Mouse (Mus musculus) embryonic facial prominence, embryonic 12.5 days (tissue): ENCODE results near the gene Plxna2. TPM values are rescaled to one million over a fixed set of nuclear protein-coding genes. Genes with fewer than 3 reads are reported as not detected.

Source experiments
- ATAC-seq: fragments of 200-750 bp; cut with Nextera tagmentation; 2 replicates; pipeline ENCODE4 v1.8.0; 2017; ENCODE audit not compliant: insufficient number of reproducible peaks, insufficient read depth, low FRiP score, low TSS enrichment
- H3K27ac ChIP-seq: fragments of 300-500 bp; sonication (generic); 2 replicates; pipeline ENCODE4 v1.5.1; 2016; ENCODE audit warnings: mild to moderate bottlenecking
- H3K27me3 ChIP-seq: fragments of 300-500 bp; sonication (generic); 2 replicates; pipeline ENCODE4 v1.6.1; 2016; ENCODE audit warnings: mild to moderate bottlenecking, moderate library complexity
- H3K36me3 ChIP-seq: fragments of 300-500 bp; sonication (generic); 2 replicates; pipeline ENCODE4 v1.6.1; 2016; ENCODE audit warnings: mild to moderate bottlenecking
- H3K4me1 ChIP-seq: fragments of 300-500 bp; sonication (generic); 2 replicates; pipeline ENCODE4 v1.6.1; 2016
- H3K4me2 ChIP-seq: fragments of 300-500 bp; sonication (generic); replicated peaks from 2 replicates; pipeline ENCODE4 v1.6.1; 2016; ENCODE audit warnings: mild to moderate bottlenecking, moderate library complexity
- H3K4me3 ChIP-seq: fragments of 300-500 bp; sonication (generic); 2 replicates; pipeline ENCODE4 v1.5.1; 2016; ENCODE audit warnings: mild to moderate bottlenecking
- H3K9ac ChIP-seq: fragments of 300-500 bp; sonication (generic); 2 replicates; pipeline ENCODE4 v1.6.1; 2016; ENCODE audit warnings: mild to moderate bottlenecking, moderate library complexity
- H3K9me3 ChIP-seq: fragments of 300-500 bp; sonication (generic); 2 replicates; pipeline ENCODE4 v1.6.1; 2016; ENCODE audit warnings: mild to moderate bottlenecking, moderate library complexity
- WGBS: fragments of 180-500 bp; shearing (Covaris S2); methylation state at CpG from one replicate; pipeline ENCODE4 v1.1.7; 2016; 5-methylcytosine and 5-hydroxymethylcytosine counted together
- polyA plus RNA-seq: library from polyadenylated mRNA; unstranded; fragments of >200 nt; fragmentation: Nextera tagmentation; extraction: Ambion mirVana; gene quantifications from 2 replicates; pipeline ENCODE4 v1.2.1, GENCODE M21; 2016

Plxna2 gene
- polyA plus RNA-seq, 1 experiment from 2014 or later: 11.6 TPM

- Histone ChIP-seq H3K27ac (no peak overlapping the region), H3K4me3 (no peak overlapping the region), H3K9me3 (no peaks in the 10 kb centered on the region), H3K4me1 (no peaks in the 10 kb centered on the region), H3K27me3 (no peaks in the 10 kb centered on the region), H3K9ac (no peak overlapping the region), H3K36me3 (no peaks in the 10 kb centered on the region), H3K4me2 (no peak overlapping the region)
- ATAC-seq: no peak
Observed at GRCm38 (mm10) chr1:194693063-194693462, 75.0 kb downstream of the Plxna2 start.

DNA sequence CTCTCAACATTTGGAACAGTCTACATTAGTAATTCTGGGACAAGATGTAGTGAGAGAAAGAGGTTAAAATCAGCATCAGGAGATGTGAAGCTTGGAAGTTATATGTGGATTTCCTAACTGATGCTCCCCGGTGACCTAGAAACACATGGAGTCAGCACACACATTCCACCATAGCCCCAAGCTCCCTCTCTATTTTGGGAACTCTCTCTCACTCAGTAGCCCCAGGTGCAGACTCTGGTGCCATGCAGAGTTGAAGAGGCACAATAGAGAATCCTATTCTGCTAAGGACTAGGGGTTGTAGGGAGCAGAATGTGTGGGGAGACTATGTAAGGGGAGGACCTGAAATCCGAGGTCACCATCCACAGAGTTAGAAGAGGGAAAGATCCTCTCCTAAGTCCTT lies 75.5 kb downstream of the Plxna2 start:
- Histone ChIP-seq H3K27ac (no peak overlapping the region), H3K9ac (no peak overlapping the region), H3K4me2 (no peak overlapping the region), H3K9me3 (no peaks in the 10 kb centered on the region), H3K36me3 (no peaks in the 10 kb centered on the region), H3K4me1 (no peaks in the 10 kb centered on the region), H3K27me3 (no peaks in the 10 kb centered on the region), H3K4me3 (no peak overlapping the region)
- no peak for ATAC-seq
- WGBS: 63% methylated on average over 2 of the region's 2 CpGs

- Histone ChIP-seq H3K36me3 (no peaks in the 10 kb centered on the region), H3K27ac (no peak overlapping the region), H3K4me1 (peaks cover 6% of the 10 kb centered on the region; the same call in 1 of the 2 replicates), H3K9me3 (no peaks in the 10 kb centered on the region), H3K4me2 (no peak overlapping the region), H3K9ac (no peak overlapping the region), H3K27me3 (no peaks in the 10 kb centered on the region), H3K4me3 (no peak overlapping the region)
- WGBS: 80% methylated on average over 2 of the region's 2 CpGs
- no peak for ATAC-seq
Observed at GRCm38 (mm10) chr1:194694805-194695204, 76.8 kb downstream of the Plxna2 start.

GRCm38 (mm10) chr1:194697439-194697838 lies 79.4 kb downstream of the Plxna2 start:
- 85% methylated on average over 2 of the region's 2 CpGs for WGBS
- H3K36me3 ChIP-seq: no peaks in the 10 kb centered on the region
- H3K4me1 ChIP-seq: peaks cover 6% of the 10 kb centered on the region; the same call in 1 of the 2 replicates
- H3K4me3 ChIP-seq: no peak overlapping the region
- no peaks in the 10 kb centered on the region for H3K27me3 ChIP-seq
- no peak overlapping the region for H3K4me2 ChIP-seq
- H3K9ac ChIP-seq: no peak overlapping the region
- H3K9me3 ChIP-seq: no peaks in the 10 kb centered on the region
- ATAC-seq: no peak
- no peak overlapping the region for H3K27ac ChIP-seq

GRCm38 (mm10) chr1:194699321-194699720 lies 81.3 kb downstream of the Plxna2 start:
- H3K9me3 ChIP-seq: no peaks in the 10 kb centered on the region
- H3K4me1 ChIP-seq: peaks cover 6% of the 10 kb centered on the region; the same call in 1 of the 2 replicates
- H3K4me3 ChIP-seq: no peak overlapping the region
- H3K27ac ChIP-seq: no peak overlapping the region
- no peak overlapping the region for H3K4me2 ChIP-seq
- no peaks in the 10 kb centered on the region for H3K27me3 ChIP-seq
- WGBS: 70% methylated on average over 3 of the region's 3 CpGs
- H3K36me3 ChIP-seq: no peaks in the 10 kb centered on the region
- H3K9ac ChIP-seq: no peak overlapping the region
- ATAC-seq: no peak

- no peaks in the 10 kb centered on the region for H3K9me3 ChIP-seq
- WGBS: 58% methylated on average over 2 of the region's 2 CpGs
- H3K27ac ChIP-seq: no peak overlapping the region
- no peak for ATAC-seq
- H3K4me1 ChIP-seq: peaks cover 6% of the 10 kb centered on the region; the same call in 1 of the 2 replicates
- no peak overlapping the region for H3K4me3 ChIP-seq
- H3K9ac ChIP-seq: no peak overlapping the region
- no peaks in the 10 kb centered on the region for H3K36me3 ChIP-seq
- no peaks in the 10 kb centered on the region for H3K27me3 ChIP-seq
- H3K4me2 ChIP-seq: no peak overlapping the region
Observed at GRCm38 (mm10) chr1:194703235-194703634, 85.2 kb downstream of the Plxna2 start.

- no peak for ATAC-seq
- H3K27ac ChIP-seq: no peak overlapping the region
- H3K9me3 ChIP-seq: no peaks in the 10 kb centered on the region
- no peaks in the 10 kb centered on the region for H3K27me3 ChIP-seq
- H3K4me1 ChIP-seq: peaks cover 3% of the 10 kb centered on the region; the same call in 1 of the 2 replicates
- H3K4me3 ChIP-seq: no peak overlapping the region
- no peaks in the 10 kb centered on the region for H3K36me3 ChIP-seq
- H3K9ac ChIP-seq: no peak overlapping the region
- no peak overlapping the region for H3K4me2 ChIP-seq
- 85% methylated on average over 1 of the region's 1 CpGs for WGBS
Observed at GRCm38 (mm10) chr1:194704171-194704855, 86.3 kb downstream of the Plxna2 start.

DNA sequence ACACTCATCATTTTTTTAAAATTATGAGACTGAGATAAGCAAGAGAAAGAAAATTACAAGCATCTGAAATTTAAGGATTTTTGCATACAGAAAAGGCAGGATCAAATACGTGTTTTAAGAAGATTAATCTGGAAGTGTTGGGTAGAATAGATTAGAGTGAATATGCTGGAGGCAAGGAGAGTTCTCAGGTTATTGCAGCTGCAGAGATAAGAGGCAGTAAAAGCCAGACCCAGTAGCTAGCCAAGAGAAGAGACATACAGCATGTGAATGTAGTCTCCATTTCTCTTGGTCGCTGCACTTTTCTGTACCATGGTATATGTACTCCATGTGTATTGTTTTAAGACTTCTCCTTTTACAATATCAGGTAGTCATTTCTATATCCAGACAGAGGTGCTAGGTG lies 88.5 kb downstream of the Plxna2 start:
- no peak overlapping the region for H3K4me2 ChIP-seq
- no peak for ATAC-seq
- H3K27me3 ChIP-seq: no peaks in the 10 kb centered on the region
- 86% methylated on average over 2 of the region's 2 CpGs for WGBS
- H3K36me3 ChIP-seq: no peaks in the 10 kb centered on the region
- no peak overlapping the region for H3K27ac ChIP-seq
- no peaks in the 10 kb centered on the region for H3K9me3 ChIP-seq
- H3K4me3 ChIP-seq: no peak overlapping the region
- H3K4me1 ChIP-seq: no peaks in the 10 kb centered on the region
- H3K9ac ChIP-seq: no peak overlapping the region

- no peak overlapping the region for H3K4me3 ChIP-seq
- no peaks in the 10 kb centered on the region for H3K9me3 ChIP-seq
- H3K27me3 ChIP-seq: no peaks in the 10 kb centered on the region
- 76% methylated on average over 2 of the region's 2 CpGs for WGBS
- H3K36me3 ChIP-seq: 0 out of 2 replicates have a peak, but pooled peaks cover 5% of the 10 kb centered on the region
- H3K27ac ChIP-seq: no peak overlapping the region
- H3K4me1 ChIP-seq: peaks cover 6% of the 10 kb centered on the region; the same call in 1 of the 2 replicates
- no peak for ATAC-seq
- H3K4me2 ChIP-seq: no peak overlapping the region
- H3K9ac ChIP-seq: no peak overlapping the region
Observed at GRCm38 (mm10) chr1:194712373-194712772, 94.4 kb downstream of the Plxna2 start.

DNA sequence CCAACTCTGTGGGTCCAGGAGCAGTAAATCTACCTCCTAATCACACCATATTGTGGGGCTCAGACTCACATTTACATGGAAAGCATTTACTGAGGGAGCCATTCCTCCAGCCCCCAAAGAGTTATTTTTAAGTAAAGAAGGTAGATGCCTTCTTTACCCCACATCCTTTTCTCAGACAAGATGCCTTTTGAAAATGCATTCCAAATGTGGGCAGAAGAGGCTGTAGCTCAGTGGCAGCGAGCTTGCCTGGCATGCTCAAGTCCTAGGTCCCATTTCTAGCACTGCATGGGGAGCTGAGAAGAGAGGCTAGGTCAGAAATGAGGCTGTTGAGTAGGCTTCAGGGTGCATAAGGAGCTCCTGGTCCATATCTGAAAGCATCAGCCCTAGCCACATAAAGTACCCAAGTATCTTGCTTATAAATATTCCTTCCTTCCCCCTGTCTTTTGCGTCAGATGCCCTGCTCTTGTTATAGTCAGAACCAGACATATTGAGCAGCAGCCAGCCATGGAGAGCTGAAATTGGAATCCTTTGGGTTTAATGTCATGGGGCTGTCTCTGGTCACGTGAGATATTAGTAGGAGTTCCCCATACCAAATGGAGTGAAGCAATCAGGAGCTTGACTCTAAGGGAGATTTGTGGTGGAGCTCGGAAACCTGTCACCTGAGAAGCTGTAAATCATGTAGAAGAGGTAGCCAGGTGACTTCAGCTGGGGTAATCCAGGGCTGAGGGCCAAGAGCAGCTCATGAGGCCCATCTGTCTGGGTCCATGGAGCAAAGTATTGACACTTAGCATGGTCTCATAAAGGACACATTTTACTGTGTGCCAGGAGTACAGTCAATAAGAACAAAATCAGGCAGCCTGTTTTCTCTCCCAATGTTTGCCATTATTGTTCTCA lies 96.4 kb downstream of the Plxna2 start:
- no peak overlapping the region for H3K4me3 ChIP-seq
- peaks cover 9% of the 10 kb centered on the region; the same call in 1 of the 2 replicates for H3K4me1 ChIP-seq
- 0 out of 2 replicates have a peak, but pooled peaks cover 5% of the 10 kb centered on the region for H3K36me3 ChIP-seq
- H3K9ac ChIP-seq: no peak overlapping the region
- WGBS: 76% methylated on average over 4 of the region's 4 CpGs
- no peak overlapping the region for H3K4me2 ChIP-seq
- H3K27ac ChIP-seq: no peak overlapping the region
- no peaks in the 10 kb centered on the region for H3K27me3 ChIP-seq
- H3K9me3 ChIP-seq: no peaks in the 10 kb centered on the region
- ATAC-seq: no peak

GRCm38 (mm10) chr1:194717451-194717874 lies 99.4 kb downstream of the Plxna2 start:
- ATAC-seq: peak; percentile 70; the same call in 1 of the 2 replicates
- 19% methylated on average over 1 of the region's 1 CpGs for WGBS
- no peaks in the 10 kb centered on the region for H3K27me3 ChIP-seq
- H3K9ac ChIP-seq: no peak overlapping the region
- H3K36me3 ChIP-seq: 0 out of 2 replicates have a peak, but pooled peaks cover 5% of the 10 kb centered on the region
- no peaks in the 10 kb centered on the region for H3K9me3 ChIP-seq
- H3K4me1 ChIP-seq: peaks cover 27% of the 10 kb centered on the region
- no peak overlapping the region for H3K27ac ChIP-seq
- H3K4me3 ChIP-seq: no peak overlapping the region
- no peak overlapping the region for H3K4me2 ChIP-seq

DNA sequence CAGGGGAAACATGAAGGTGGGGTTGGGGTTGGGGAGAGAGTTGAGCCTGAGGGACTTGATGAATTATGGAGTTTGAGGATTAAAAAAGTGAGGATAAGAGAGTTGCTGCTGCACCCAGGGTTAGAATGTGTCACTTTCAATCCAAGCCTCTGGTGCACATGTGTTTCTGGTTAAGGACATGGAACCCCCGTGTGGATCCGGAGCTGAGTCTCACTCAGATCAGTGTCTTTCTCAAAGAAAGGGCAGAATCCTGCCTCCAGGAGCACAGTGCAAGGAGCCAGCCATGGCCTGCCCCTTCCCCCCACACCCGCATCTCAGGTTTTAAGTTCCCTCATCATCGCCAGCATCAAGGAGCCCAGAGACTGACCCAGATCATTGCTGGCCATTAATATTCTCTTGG lies 102.4 kb downstream of the Plxna2 start:
- Histone ChIP-seq H3K4me2 (no peak overlapping the region), H3K27ac (peak overlapping the region; percentile 30; the same call in 1 of the 2 replicates), H3K9me3 (no peaks in the 10 kb centered on the region), H3K27me3 (no peaks in the 10 kb centered on the region), H3K9ac (no peak overlapping the region), H3K36me3 (no peaks in the 10 kb centered on the region), H3K4me1 (peaks cover 27% of the 10 kb centered on the region), H3K4me3 (no peak overlapping the region)
- WGBS: 16% methylated on average over 4 of the region's 4 CpGs
- ATAC-seq: no peak
